Mouse (Mus musculus) embryo, embryonic 9.5 days (tissue): ENCODE results near the gene Nanog.
"Not testable (repeated sequence)": the region's sequence is repeated elsewhere in the genome, so short reads cannot be mapped to it uniquely, and the experiment has no call there.

Experiments used
- DNase-seq: peaks from one replicate; pipeline ENCODE4 v3.0.0-alpha.2; 2017; ENCODE audit errors: extremely low spot score

Nanog gene

GRCm38 (mm10) chr6:122707036-122707800 is at the start of gene Nanog:
Nanog (plus strand) TSS chr6:122707489.
- no peak for DNase-seq

- no peak for DNase-seq
Observed at GRCm38 (mm10) chr6:122657630-122658029, 49.7 kb upstream of the Nanog start.

GRCm38 (mm10) chr6:122659567-122659966 is 47.7 kb upstream of the Nanog start:
- peak; percentile 34 for DNase-seq

DNA sequence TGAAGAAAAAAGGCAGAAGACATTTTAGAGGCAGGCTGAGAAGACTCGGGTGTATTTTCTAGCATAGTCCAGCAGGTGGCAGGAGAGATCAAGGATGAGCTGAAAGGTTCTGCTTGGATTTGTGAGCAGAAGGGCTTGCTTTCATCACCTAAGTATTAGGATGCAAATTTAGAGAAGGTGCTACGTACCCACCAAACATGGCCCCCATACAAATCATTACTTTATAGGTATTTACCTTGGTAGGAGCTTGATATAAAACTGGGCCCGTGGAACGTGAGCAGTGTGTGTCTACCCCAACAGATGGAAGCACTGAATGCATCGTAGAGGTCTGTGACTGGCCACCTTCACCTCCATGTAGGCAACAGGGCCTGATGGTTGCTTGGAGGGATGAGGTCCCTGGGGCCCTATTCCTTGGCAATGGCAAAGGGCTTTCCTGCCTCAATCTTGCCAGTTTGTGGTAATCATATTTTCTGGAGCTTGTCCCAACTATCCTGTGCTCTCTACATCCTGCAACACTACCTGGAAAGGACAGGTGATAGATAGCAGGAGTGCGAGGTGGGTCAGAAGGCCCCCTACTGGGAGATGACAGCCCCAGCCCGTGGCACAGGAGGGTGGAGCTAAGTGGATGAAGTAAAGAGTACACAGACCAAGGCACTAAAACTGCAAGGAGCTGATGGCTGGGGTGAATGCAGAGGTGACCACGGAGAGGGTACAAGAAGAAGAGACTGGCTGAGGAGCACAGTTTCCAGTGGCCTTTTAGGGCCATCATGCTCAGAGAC is 46.5 kb upstream of the Nanog start:
- DNase-seq, result peak; percentile 38

DNA sequence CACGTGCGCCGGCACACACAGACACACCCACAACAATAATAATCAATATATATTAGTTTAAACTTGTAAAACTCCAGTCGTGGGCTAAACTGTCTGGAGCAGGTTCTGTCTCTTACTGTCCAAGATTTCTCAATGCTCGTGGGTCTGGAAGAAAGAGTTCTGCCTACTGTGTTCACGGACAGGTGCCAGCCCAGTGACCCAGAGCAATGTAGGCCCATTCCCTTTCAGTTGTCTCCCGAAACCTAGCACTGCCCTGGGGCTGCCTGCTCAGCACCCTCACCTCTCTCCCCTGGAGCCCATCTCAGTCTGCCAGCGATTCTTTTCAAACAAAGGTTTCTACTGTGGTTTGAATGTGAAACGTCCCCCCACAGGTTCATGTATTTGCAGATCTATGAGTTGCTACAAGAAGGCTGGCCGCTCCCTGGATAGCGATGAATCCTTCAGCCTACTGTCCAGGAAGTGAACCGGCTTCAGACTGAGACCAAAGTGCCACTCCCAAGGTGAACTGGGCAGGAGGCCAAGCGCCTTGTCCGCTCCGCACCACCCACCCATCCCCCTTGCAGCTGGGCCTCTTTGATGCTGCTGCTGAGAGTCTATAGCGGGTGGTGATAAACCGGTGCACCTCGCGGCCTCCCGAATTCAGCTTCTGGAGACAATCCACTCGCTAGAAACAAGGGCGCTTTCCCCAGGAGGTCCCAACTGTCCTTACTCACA is 44.6 kb upstream of the Nanog start:
- DNase-seq, result peak; percentile 5

- DNase-seq, result peak; percentile 7
Observed at GRCm38 (mm10) chr6:122663596-122664206, 43.6 kb upstream of the Nanog start.

GRCm38 (mm10) chr6:122665866-122666265 is 41.4 kb upstream of the Nanog start:
- DNase-seq, result no peak

DNA sequence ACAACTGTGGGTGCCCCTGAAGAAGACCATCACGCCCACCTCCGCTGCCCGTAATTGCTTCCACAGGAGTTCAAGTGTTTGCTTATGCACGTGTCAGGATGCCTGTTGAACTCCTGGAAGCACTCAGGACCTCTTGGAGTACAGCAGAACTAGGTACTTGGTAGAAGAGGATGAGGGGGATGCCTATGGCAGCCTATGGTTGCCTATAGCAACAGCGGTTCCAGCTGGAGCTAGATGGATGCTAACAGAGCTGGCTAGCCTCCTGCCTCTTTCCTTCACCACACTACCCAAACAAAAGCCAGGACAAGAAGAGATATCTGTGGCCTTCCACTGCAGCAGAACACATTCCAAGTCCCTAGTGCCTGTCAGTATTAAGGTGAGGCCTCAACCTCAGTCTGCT is 39.6 kb upstream of the Nanog start:
- DNase-seq, result no peak

GRCm38 (mm10) chr6:122668823-122669222 is 38.5 kb upstream of the Nanog start:
- DNase-seq, result no peak

- DNase-seq, result peak; percentile 95
Observed at GRCm38 (mm10) chr6:122669406-122670200, 37.7 kb upstream of the Nanog start.

DNA sequence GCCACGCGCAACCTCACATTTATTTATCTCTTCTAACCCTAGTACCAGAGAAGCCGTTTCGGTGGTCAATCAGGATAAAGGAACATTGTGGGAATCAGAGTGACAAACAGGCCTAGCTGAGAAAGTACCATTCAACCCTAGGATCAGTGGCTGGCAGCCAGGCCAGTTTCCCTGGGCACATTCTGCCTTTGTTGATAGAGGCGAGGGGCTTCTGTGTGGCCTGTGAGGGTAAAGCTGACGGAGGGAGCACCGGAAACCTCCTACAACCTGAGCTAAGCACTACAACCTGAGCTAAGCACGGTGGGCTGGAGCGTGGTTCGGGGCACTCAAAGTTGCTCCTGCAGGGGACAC is 37.1 kb upstream of the Nanog start:
- DNase-seq, result peak; percentile 36

- no peak for DNase-seq
Observed at GRCm38 (mm10) chr6:122670841-122671240, 36.4 kb upstream of the Nanog start.

- no peak for DNase-seq
Observed at GRCm38 (mm10) chr6:122672746-122673145, 34.5 kb upstream of the Nanog start.

GRCm38 (mm10) chr6:122682646-122683045 is 24.6 kb upstream of the Nanog start:
- no peak for DNase-seq

GRCm38 (mm10) chr6:122686709-122687108 is 20.6 kb upstream of the Nanog start:
- DNase-seq, result no peak

GRCm38 (mm10) chr6:122689411-122690055 is 17.8 kb upstream of the Nanog start:
- no peak for DNase-seq

DNA sequence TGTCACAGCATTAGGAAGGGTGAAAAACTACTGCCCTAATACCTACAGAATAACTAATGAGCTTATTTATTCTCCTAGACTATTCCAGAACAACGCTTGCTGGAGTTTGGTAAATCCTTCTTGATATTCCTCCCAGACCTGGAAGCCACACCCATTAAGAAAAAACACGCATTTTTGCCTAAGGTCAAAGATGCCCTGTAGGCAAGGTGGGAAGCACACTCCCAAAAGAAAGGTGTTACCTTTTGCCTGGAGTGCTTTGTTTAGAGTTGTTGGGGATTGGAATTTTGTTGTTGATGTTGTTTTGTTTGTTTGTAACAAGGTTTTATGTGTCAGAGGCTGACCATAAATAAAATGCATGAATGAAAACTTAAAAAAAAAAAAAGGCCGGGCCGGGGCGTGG is 17.2 kb upstream of the Nanog start:
- DNase-seq, result no peak

- DNase-seq, result no peak
Observed at GRCm38 (mm10) chr6:122695398-122695797, 11.9 kb upstream of the Nanog start.

GRCm38 (mm10) chr6:122699628-122700027 is 7.7 kb upstream of the Nanog start:
- not testable (repeated sequence) for DNase-seq

- no peak for DNase-seq
Observed at GRCm38 (mm10) chr6:122701816-122702215, 5.5 kb upstream of the Nanog start.
